Mouse (Mus musculus) heart, postnatal 0 days (tissue): ENCODE results near the gene Tra2b. TPM values are rescaled to one million over a fixed set of nuclear protein-coding genes. Genes with fewer than 3 reads are reported as not detected.
"Not testable (repeated sequence)": the region's sequence is repeated elsewhere in the genome, so short reads cannot be mapped to it uniquely, and the experiment has no call there.

Experiments
- ATAC-seq: fragments of 200-750 bp; cut with Nextera tagmentation; 2 replicates; pipeline ENCODE4 v1.8.0; 2017; ENCODE audit warnings: low read depth, moderate number of reproducible peaks, moderate library complexity; ENCODE audit not compliant: insufficient read depth
- DNase-seq: peaks from one replicate; pipeline ENCODE4 v3.0.0-alpha.2; 2016; ENCODE audit warnings: low spot score
- H3K27ac ChIP-seq: fragments of 300-500 bp; sonication (generic); 2 replicates; pipeline ENCODE4 v1.5.1; 2014; ENCODE audit warnings: low read depth, mild to moderate bottlenecking
- H3K27me3 ChIP-seq: fragments of 300-500 bp; sonication (generic); 2 replicates; pipeline ENCODE4 v1.6.1; 2014; ENCODE audit warnings: low read length, mixed read lengths; ENCODE audit not compliant: control insufficient read depth, insufficient read depth
- H3K36me3 ChIP-seq: fragments of 300-500 bp; sonication (generic); replicated peaks from 2 replicates; pipeline ENCODE4 v1.6.1; 2014; ENCODE audit warnings: low read length, mixed read lengths; ENCODE audit not compliant: control insufficient read depth, insufficient read depth
- H3K4me1 ChIP-seq: fragments of 300-500 bp; sonication (generic); 2 replicates; pipeline ENCODE4 v1.6.1; 2014; ENCODE audit warnings: antibody characterized with exemption; ENCODE audit not compliant: control insufficient read depth, insufficient read depth
- H3K4me2 ChIP-seq: fragments of 300-500 bp; sonication (generic); 2 replicates; pipeline ENCODE4 v1.6.1; 2014; ENCODE audit warnings: low read depth, mild to moderate bottlenecking, low read length, moderate library complexity
- H3K4me3 ChIP-seq: fragments of 300-500 bp; sonication (generic); 2 replicates; pipeline ENCODE4 v1.5.1; 2014; ENCODE audit warnings: low read depth, low read length
- H3K9ac ChIP-seq: fragments of 300-500 bp; sonication (generic); replicated peaks from 2 replicates; pipeline ENCODE4 v1.6.1; 2014; ENCODE audit warnings: low read depth, low read length, mixed read lengths
- H3K9me3 ChIP-seq: fragments of 300-500 bp; sonication (generic); replicated peaks from 2 replicates; pipeline ENCODE4 v1.6.1; 2016; ENCODE audit warnings: low read length; ENCODE audit not compliant: control insufficient read depth
- CTCF ChIP-seq: IDR thresholded peaks from 2 replicates; pipeline ENCODE4 v1.5.1; 2016; ENCODE audit warnings: antibody characterized with exemption, control low read depth, low read depth
- EP300 ChIP-seq: IDR thresholded peaks from 2 replicates; pipeline ENCODE4 v1.6.1; 2016; ENCODE audit warnings: antibody characterized with exemption, low read depth
- WGBS: fragments of 180-500 bp; shearing (Covaris S2); extraction: QIAGEN DNeasy Blood & Tissue Kit; methylation state at CpG from one replicate; pipeline ENCODE4 v1.1.7; 2014; 5-methylcytosine and 5-hydroxymethylcytosine counted together
- polyA plus RNA-seq: library from polyadenylated mRNA; unstranded; fragments of >200 nt; fragmentation: Nextera tagmentation; extraction: Ambion mirVana; gene quantifications from 2 replicates; pipeline ENCODE4 v1.2.1, GENCODE M21; 2015
- total RNA-seq: library from RNA; depleted of rRNA; stranded (reverse); fragments of >200 nt; gene quantifications from 2 replicates; pipeline ENCODE4 v1.2.3, GENCODE M21; 2014; ENCODE audit warnings: low replicate concordance; rRNA removed

Gene Tra2b
- 56.7 and 97.9 TPM in 2 replicates for total RNA-seq
- polyA plus RNA-seq = 123 and 125 TPM in 2 replicates

DNA sequence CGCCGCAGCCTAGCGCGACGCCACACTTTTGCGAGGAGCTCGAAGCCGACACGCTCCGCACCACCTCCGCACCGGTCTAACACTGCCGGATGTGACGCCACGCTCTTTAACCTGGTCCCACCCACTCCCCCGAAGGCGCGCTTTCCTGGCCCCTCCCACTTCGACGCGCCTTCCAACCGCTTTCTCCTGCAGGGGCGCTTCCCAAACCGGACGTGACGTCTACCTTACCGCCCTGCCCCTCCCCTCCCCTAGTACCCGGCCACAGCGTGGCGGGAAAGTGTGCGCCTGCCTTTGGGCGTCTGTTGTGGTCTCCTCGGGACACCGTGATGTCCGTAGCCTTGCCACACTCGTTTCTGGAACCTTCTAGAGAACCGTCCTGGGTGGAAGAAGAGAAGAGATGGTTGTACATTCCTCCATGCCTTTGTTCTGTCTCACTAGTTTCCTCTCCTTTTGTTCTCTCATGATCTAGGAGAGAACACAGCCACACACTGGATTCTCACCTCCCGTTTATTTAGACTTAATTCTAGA lies at the start of gene Tra2b:
Tra2b (minus strand) TSS at position 157 of the 528 bp plus-strand sequence.
- H3K27me3 ChIP-seq = no peaks in the 10 kb centered on the region
- no peaks in the 10 kb centered on the region for H3K36me3 ChIP-seq
- ATAC-seq = peak; percentile 98
- H3K4me1 ChIP-seq = peaks cover 19% of the 10 kb centered on the region
- no peak for TF ChIP-seq EP300
- TF ChIP-seq CTCF = peak; percentile 42; the same call in 1 of the 2 replicates
- H3K4me3 ChIP-seq = peak within 1 kb of the TSS; percentile 96
- WGBS = under 1% methylated on average over 38 of the region's 38 CpGs
- peak within 1 kb of the TSS; percentile 98 for H3K27ac ChIP-seq
- H3K9ac ChIP-seq = peak within 1 kb of the TSS; percentile 94
- no peaks in the 10 kb centered on the region for H3K9me3 ChIP-seq
- H3K4me2 ChIP-seq = peak within 1 kb of the TSS; percentile 70
- peak; percentile 99 for DNase-seq

DNA sequence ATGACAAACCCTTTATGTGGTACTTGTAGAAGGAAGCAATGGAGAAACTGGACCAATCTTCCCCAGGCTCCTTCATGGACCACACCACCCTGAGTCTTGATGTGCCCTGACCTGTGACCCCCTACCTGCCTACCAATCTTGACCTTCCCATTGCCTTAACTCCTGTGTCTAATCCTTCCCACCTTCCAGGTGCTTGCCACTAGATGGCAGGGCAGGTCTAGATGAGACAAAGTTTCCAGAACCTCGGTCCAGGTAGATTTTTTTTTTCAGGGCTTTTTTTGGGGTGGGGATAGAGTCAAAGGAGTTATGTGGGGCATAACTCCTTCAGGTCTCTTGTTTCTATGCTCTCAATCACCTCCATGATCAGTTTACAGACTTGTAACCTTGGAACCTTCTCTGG lies 44.8 kb upstream of the Tra2b start:
- no peak overlapping the region for H3K9ac ChIP-seq
- no peaks in the 10 kb centered on the region for H3K4me1 ChIP-seq
- DNase-seq (peak; percentile 33), ATAC-seq (no peak)
- H3K4me2 ChIP-seq = no peak overlapping the region
- no peaks in the 10 kb centered on the region for H3K27me3 ChIP-seq
- H3K36me3 ChIP-seq = no peaks in the 10 kb centered on the region
- no peak overlapping the region for H3K27ac ChIP-seq
- WGBS = 6% methylated on average over 1 of the region's 1 CpGs
- no peak overlapping the region for H3K4me3 ChIP-seq
- no peaks in the 10 kb centered on the region for H3K9me3 ChIP-seq
- TF ChIP-seq EP300 (no peak), CTCF (peak; percentile 77)

DNA sequence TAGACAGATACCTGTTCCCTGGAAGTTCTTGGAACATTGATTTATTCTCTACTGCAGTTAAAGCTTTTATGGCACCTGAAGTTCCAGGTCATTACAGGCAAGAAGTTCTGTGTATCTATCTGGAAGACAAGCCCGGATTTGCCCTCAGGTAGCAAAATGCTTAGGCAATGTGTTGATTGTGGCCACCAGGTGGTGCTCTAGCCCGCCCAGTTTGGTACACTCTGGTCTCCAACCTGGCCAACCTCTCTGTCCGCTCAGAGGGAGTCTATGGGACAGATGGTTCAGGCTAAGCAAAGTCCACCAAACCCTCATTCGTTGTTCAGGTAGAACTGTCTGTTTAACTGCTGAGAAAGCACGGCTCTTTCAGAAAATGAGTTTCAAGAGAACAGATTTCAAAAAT lies 36.8 kb upstream of the Tra2b start:
- no peak for ATAC-seq

DNA sequence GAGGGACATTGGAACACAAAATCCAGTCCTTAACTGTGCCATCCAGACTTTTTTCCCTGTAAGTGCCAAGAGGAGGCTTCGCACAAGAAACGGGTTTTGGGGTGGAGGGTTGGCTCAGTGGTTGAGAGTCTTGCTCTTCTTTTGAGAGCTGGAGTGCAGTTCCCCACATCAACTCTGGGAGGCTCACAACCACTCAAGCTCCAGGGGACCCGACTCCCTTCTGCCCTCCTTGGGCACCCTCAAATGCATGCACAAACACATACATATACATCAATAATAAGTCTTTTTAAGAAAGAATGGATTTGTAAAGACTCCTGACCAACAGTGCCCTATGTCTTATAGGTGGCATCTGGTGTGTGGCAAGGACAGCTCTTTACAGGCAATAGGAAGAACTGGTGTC lies 35.6 kb upstream of the Tra2b start:
- 62% methylated on average over 3 of the region's 3 CpGs for WGBS

More for the DNA sequence above, 36.8 kb upstream of the Tra2b start:
- Histone ChIP-seq H3K9ac (no peak overlapping the region), H3K27me3 (0 out of 2 replicates have a peak, but pooled peaks cover 4% of the 10 kb centered on the region), H3K36me3 (no peaks in the 10 kb centered on the region), H3K4me1 (no peaks in the 10 kb centered on the region), H3K9me3 (no peaks in the 10 kb centered on the region), H3K4me3 (no peak overlapping the region), H3K27ac (no peak overlapping the region), H3K4me2 (no peak overlapping the region)
- no peak for TF ChIP-seq EP300
- peak; percentile 88 for TF ChIP-seq CTCF
- DNase-seq = peak; percentile 61
- WGBS = 21% methylated on average over 5 of the region's 5 CpGs

DNA sequence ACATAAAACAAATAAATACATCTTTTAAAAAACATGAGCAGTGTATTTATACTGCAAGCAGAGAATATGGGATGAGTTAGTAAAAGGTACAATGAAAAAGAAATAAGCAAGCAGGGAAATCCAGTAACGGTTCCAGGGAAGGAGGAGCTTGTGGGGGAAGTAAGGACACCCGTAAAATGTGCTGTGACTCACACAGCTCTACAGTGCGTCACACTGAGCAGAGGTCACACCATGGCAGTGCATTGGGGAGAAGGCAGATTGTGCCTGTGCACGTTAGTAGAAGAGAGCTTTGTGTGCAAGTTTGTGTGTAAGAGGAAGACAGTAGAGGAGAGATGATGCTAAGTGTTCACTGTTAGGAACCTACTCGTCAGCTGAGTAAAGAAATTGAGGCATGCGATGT lies 31.1 kb upstream of the Tra2b start:
- H3K27ac ChIP-seq = no peak overlapping the region
- no peak for ATAC-seq
- H3K4me3 ChIP-seq = no peak overlapping the region
- 0 out of 2 replicates have a peak, but pooled peaks cover 4% of the 10 kb centered on the region for H3K27me3 ChIP-seq
- no peak overlapping the region for H3K4me2 ChIP-seq
- WGBS = 60% methylated on average over 6 of the region's 6 CpGs
- no peaks in the 10 kb centered on the region for H3K9me3 ChIP-seq
- TF ChIP-seq EP300 = no peak
- TF ChIP-seq CTCF = no peak
- no peak overlapping the region for H3K9ac ChIP-seq
- DNase-seq = no peak
- no peaks in the 10 kb centered on the region for H3K4me1 ChIP-seq
- no peaks in the 10 kb centered on the region for H3K36me3 ChIP-seq

More for the DNA sequence above, 35.6 kb upstream of the Tra2b start:
- DNase-seq (no peak), ATAC-seq (no peak)
- TF ChIP-seq CTCF = 0 out of 2 replicates have a peak, but pooled peaks have one; percentile 2
- TF ChIP-seq EP300 = no peak
- H3K4me3 ChIP-seq = no peak overlapping the region
- H3K9ac ChIP-seq = no peak overlapping the region
- no peak overlapping the region for H3K27ac ChIP-seq
- no peaks in the 10 kb centered on the region for H3K36me3 ChIP-seq
- H3K4me1 ChIP-seq = no peaks in the 10 kb centered on the region
- H3K9me3 ChIP-seq = no peaks in the 10 kb centered on the region
- 0 out of 2 replicates have a peak, but pooled peaks cover 4% of the 10 kb centered on the region for H3K27me3 ChIP-seq
- H3K4me2 ChIP-seq = no peak overlapping the region

DNA sequence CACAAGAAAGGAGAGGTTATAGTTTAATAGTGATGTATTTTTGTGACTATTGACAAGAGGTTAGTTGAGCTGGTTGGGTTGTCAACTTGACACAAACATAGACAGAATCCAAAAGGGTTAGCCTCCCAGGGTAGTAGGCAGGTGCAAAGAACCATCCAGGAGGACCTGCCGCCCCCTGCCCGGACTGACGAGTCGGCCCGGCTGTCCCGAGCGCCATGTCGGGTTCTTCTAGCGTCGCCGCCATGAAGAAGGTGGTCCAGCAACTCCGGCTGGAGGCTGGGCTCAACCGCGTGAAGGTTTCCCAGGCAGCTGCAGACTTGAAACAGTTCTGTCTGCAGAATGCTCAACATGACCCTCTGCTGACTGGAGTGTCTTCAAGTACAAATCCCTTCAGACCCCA lies 29.0 kb upstream of the Tra2b start:
- not testable (repeated sequence) for H3K4me2 ChIP-seq, H3K27ac ChIP-seq, H3K4me3 ChIP-seq, H3K9me3 ChIP-seq, H3K36me3 ChIP-seq, DNase-seq, ATAC-seq, H3K9ac ChIP-seq, H3K4me1 ChIP-seq, H3K27me3 ChIP-seq
- 92% methylated on average over 14 of the region's 14 CpGs for WGBS
